Mouse (Mus musculus) heart, postnatal 0 days (tissue): ENCODE results near the gene Rere.

Experiments
- CTCF ChIP-seq: IDR thresholded peaks from 2 replicates; pipeline ENCODE4 v1.5.1; 2016; ENCODE audit warnings: antibody characterized with exemption, control low read depth, low read depth
- EP300 ChIP-seq: IDR thresholded peaks from 2 replicates; pipeline ENCODE4 v1.6.1; 2016; ENCODE audit warnings: antibody characterized with exemption, low read depth

- TF ChIP-seq CTCF, result no peak
- no peak for TF ChIP-seq EP300
These were observed 117.6 kb downstream of the Rere start for GRCm38 (mm10) chr4:150399032-150399431.
